Mouse (Mus musculus): ENCODE data around the gene Mrpl58.

- no peak for TF ChIP-seq CTCF (IDR thresholded peaks at IDR 0.05; ENCODE audit: control insufficient read depth, insufficient read depth, insufficient replicate concordance, low read depth, low read length)
- no peak for TF ChIP-seq POLR2A (IDR thresholded peaks at IDR 0.05; ENCODE audit: control insufficient read depth, low read depth, low read length)
Measured at GRCm38 (mm10) chr11:115429307-115429706, 25.8 kb downstream of the Mrpl58 start.

All from testis, adult 2 months (tissue).